Mouse (Mus musculus) embryonic facial prominence, embryonic 11.5 days (tissue): Measurements from ENCODE around the gene Foxj3. TPM values are rescaled to one million over a fixed set of nuclear protein-coding genes. Genes with fewer than 3 reads are reported as not detected.

Experiments
- ATAC-seq: fragments of 200-750 bp; cut with Nextera tagmentation; replicated peaks from 2 replicates; pipeline ENCODE4 v1.8.0; 2017; ENCODE audit warnings: low read depth; ENCODE audit not compliant: insufficient number of reproducible peaks, low FRiP score, low TSS enrichment
- DNase-seq: peaks from one replicate; pipeline ENCODE4 v3.0.0-alpha.2; 2015; ENCODE audit warnings: low spot score
- H3K27ac ChIP-seq: fragments of 300-500 bp; sonication (generic); replicated peaks from 2 replicates; pipeline ENCODE4 v1.5.1; 2014; ENCODE audit warnings: mild to moderate bottlenecking, low read depth, low read length, control low read depth
- H3K27me3 ChIP-seq: fragments of 300-500 bp; sonication (generic); 2 replicates; pipeline ENCODE4 v1.6.1; 2014; ENCODE audit warnings: mild to moderate bottlenecking, low read length, moderate library complexity, mixed read lengths; ENCODE audit not compliant: control insufficient read depth, insufficient read depth
- H3K36me3 ChIP-seq: fragments of 300-500 bp; sonication (generic); replicated peaks from 2 replicates; pipeline ENCODE4 v1.6.1; 2014; ENCODE audit warnings: low read depth, mild to moderate bottlenecking, low read length, moderate library complexity, mixed read lengths; ENCODE audit not compliant: control insufficient read depth, insufficient read depth
- H3K4me1 ChIP-seq: fragments of 300-500 bp; sonication (generic); 2 replicates; pipeline ENCODE4 v1.6.1; 2014; ENCODE audit warnings: low read length, mixed read lengths; ENCODE audit not compliant: control insufficient read depth, insufficient read depth
- H3K4me2 ChIP-seq: fragments of 300-500 bp; sonication (generic); 2 replicates; pipeline ENCODE4 v1.6.1; 2014; ENCODE audit warnings: low read depth, mild to moderate bottlenecking, control low read depth, low read length, moderate library complexity
- H3K4me3 ChIP-seq: fragments of 300-500 bp; sonication (generic); 2 replicates; pipeline ENCODE4 v1.5.1; 2014; ENCODE audit warnings: low read depth, low read length, control low read depth
- H3K9ac ChIP-seq: fragments of 300-500 bp; sonication (generic); replicated peaks from 2 replicates; pipeline ENCODE4 v1.6.1; 2014; ENCODE audit warnings: mild to moderate bottlenecking, control low read depth, low read length
- H3K9me3 ChIP-seq: fragments of 300-500 bp; sonication (generic); replicated peaks from 2 replicates; pipeline ENCODE4 v1.6.1; 2016; ENCODE audit warnings: mild to moderate bottlenecking, low read length, inconsistent platforms, mixed read lengths; ENCODE audit not compliant: control insufficient read depth
- WGBS: fragments of 180-500 bp; shearing (Covaris S2); extraction: QIAGEN DNeasy Blood & Tissue Kit; methylation state at CpG from one replicate; pipeline ENCODE4 v1.1.7; 2014; 5-methylcytosine and 5-hydroxymethylcytosine counted together
- polyA plus RNA-seq: library from polyadenylated mRNA; unstranded; fragments of >200 nt; fragmentation: Nextera tagmentation; extraction: Ambion mirVana; gene quantifications from 2 replicates; pipeline ENCODE4 v1.2.1, GENCODE M21; 2014

The Foxj3 gene
- polyA plus RNA-seq, 1 experiment from 2014 or later, result 30.9 TPM

GRCm38 (mm10) chr4:119575459-119575858, 38.7 kb downstream of the Foxj3 start:
- Histone ChIP-seq H3K4me2 (no peak overlapping the region), H3K4me1 (no peaks in the 10 kb centered on the region), H3K27ac (no peak overlapping the region), H3K36me3 (no peaks in the 10 kb centered on the region), H3K4me3 (no peak overlapping the region), H3K9me3 (no peaks in the 10 kb centered on the region), H3K27me3 (no peaks in the 10 kb centered on the region), H3K9ac (no peak overlapping the region)
- DNase-seq, result no peak
- 92% methylated on average over 3 of the region's 3 CpGs for WGBS
- ATAC-seq, result no peak

- Histone ChIP-seq H3K4me1 (no peaks in the 10 kb centered on the region), H3K9ac (no peak overlapping the region), H3K9me3 (no peaks in the 10 kb centered on the region), H3K4me3 (no peak overlapping the region), H3K27me3 (no peaks in the 10 kb centered on the region), H3K36me3 (peaks cover 4% of the 10 kb centered on the region; the same call in 1 of the 2 replicates), H3K4me2 (no peak overlapping the region), H3K27ac (no peak overlapping the region)
- DNase-seq (no peak), ATAC-seq (no peak)
- 89% methylated on average over 2 of the region's 2 CpGs for WGBS
Measured at GRCm38 (mm10) chr4:119588037-119588436, 51.2 kb downstream of the Foxj3 start.

GRCm38 (mm10) chr4:119589423-119589822, 52.6 kb downstream of the Foxj3 start:
- Histone ChIP-seq H3K36me3 (peaks cover 4% of the 10 kb centered on the region; the same call in 1 of the 2 replicates), H3K9me3 (no peaks in the 10 kb centered on the region), H3K4me2 (no peak overlapping the region), H3K4me3 (no peak overlapping the region), H3K9ac (no peak overlapping the region), H3K27ac (no peak overlapping the region), H3K27me3 (no peaks in the 10 kb centered on the region), H3K4me1 (no peaks in the 10 kb centered on the region)
- DNase-seq (no peak), ATAC-seq (no peak)
- 87% methylated on average over 2 of the region's 2 CpGs for WGBS

GRCm38 (mm10) chr4:119590027-119590426, 53.2 kb downstream of the Foxj3 start:
- ATAC-seq (no peak), DNase-seq (no peak)
- H3K36me3 ChIP-seq, result peaks cover 4% of the 10 kb centered on the region; the same call in 1 of the 2 replicates
- no peaks in the 10 kb centered on the region for H3K4me1 ChIP-seq
- no peak overlapping the region for H3K27ac ChIP-seq
- H3K27me3 ChIP-seq, result no peaks in the 10 kb centered on the region
- H3K9me3 ChIP-seq, result no peaks in the 10 kb centered on the region
- H3K4me3 ChIP-seq, result no peak overlapping the region
- H3K9ac ChIP-seq, result no peak overlapping the region
- 95% methylated on average over 1 of the region's 1 CpGs for WGBS
- no peak overlapping the region for H3K4me2 ChIP-seq

GRCm38 (mm10) chr4:119592479-119592878, 55.7 kb downstream of the Foxj3 start:
- H3K4me3 ChIP-seq, result no peak overlapping the region
- WGBS, result 80% methylated on average over 3 of the region's 3 CpGs

GRCm38 (mm10) chr4:119594331-119594730, 57.5 kb downstream of the Foxj3 start:
- Histone ChIP-seq H3K27me3 (no peaks in the 10 kb centered on the region), H3K9me3 (no peaks in the 10 kb centered on the region), H3K4me2 (no peak overlapping the region), H3K4me1 (no peaks in the 10 kb centered on the region), H3K9ac (no peak overlapping the region), H3K36me3 (no peaks in the 10 kb centered on the region), H3K4me3 (no peak overlapping the region), H3K27ac (no peak overlapping the region)
- no peak for ATAC-seq
- WGBS, result 98% methylated on average over 14 of the region's 14 CpGs
- DNase-seq, result no peak

More at GRCm38 (mm10) chr4:119592479-119592878, 55.7 kb downstream of the Foxj3 start:
- H3K4me1 ChIP-seq, result no peaks in the 10 kb centered on the region
- H3K9me3 ChIP-seq, result no peaks in the 10 kb centered on the region
- ATAC-seq (no peak), DNase-seq (no peak)
- H3K27me3 ChIP-seq, result no peaks in the 10 kb centered on the region
- H3K36me3 ChIP-seq, result no peaks in the 10 kb centered on the region
- no peak overlapping the region for H3K4me2 ChIP-seq
- no peak overlapping the region for H3K27ac ChIP-seq
- no peak overlapping the region for H3K9ac ChIP-seq

- no peaks in the 10 kb centered on the region for H3K4me1 ChIP-seq
- no peak overlapping the region for H3K4me3 ChIP-seq
- ATAC-seq (no peak), DNase-seq (no peak)
- no peaks in the 10 kb centered on the region for H3K9me3 ChIP-seq
- no peaks in the 10 kb centered on the region for H3K36me3 ChIP-seq
- no peak overlapping the region for H3K9ac ChIP-seq
- H3K27me3 ChIP-seq, result no peaks in the 10 kb centered on the region
- 71% methylated on average over 1 of the region's 1 CpGs for WGBS
- H3K27ac ChIP-seq, result no peak overlapping the region
- H3K4me2 ChIP-seq, result no peak overlapping the region
Measured at GRCm38 (mm10) chr4:119599605-119600004, 62.8 kb downstream of the Foxj3 start.

GRCm38 (mm10) chr4:119609488-119609887, 72.7 kb downstream of the Foxj3 start:
- Histone ChIP-seq H3K4me3 (no peak overlapping the region), H3K4me1 (no peaks in the 10 kb centered on the region), H3K9ac (no peak overlapping the region), H3K36me3 (peaks cover 5% of the 10 kb centered on the region; the same call in 1 of the 2 replicates), H3K9me3 (no peaks in the 10 kb centered on the region), H3K27me3 (no peaks in the 10 kb centered on the region), H3K27ac (no peak overlapping the region), H3K4me2 (no peak overlapping the region)
- ATAC-seq, result no peak
- 89% methylated on average over 1 of the region's 1 CpGs for WGBS
- DNase-seq, result no peak
